Mouse (Mus musculus) c-Kit-negative CD71-positive TER-119-positive erythroid progenitor cells, embryonic 14.5 days (primary cell): Measurements from ENCODE around the gene 1700028K03Rik.

ENCODE experiments used
- DNase-seq: peaks from one replicate; pipeline ENCODE4 v3.0.0-alpha.2; 2013; ENCODE audit warnings: low read depth, low spot score

Gene 1700028K03Rik

DNA sequence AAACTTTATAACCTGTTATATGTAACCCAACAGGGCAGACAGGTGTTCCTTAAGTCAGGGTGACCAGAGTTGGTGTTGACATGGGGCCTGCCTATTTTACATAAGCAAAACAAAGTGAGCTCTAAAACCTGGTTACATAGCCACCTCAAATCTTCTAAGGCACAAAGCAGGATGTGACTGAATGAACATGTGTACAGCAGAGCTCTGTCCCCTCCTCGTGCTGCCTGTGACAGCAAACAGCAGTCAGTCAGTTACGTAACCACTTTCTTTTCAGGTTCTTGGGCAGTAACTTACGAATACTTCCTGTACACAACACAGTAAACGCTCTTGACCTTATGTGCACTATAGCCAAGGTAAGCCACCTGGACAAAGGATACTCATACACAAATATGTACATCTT lies 11.4 kb downstream of the 1700028K03Rik start:
- no peak for DNase-seq

GRCm38 (mm10) chr5:107547955-107548354 lies 13.4 kb downstream of the 1700028K03Rik start:
- DNase-seq, result peak; percentile 60

DNA sequence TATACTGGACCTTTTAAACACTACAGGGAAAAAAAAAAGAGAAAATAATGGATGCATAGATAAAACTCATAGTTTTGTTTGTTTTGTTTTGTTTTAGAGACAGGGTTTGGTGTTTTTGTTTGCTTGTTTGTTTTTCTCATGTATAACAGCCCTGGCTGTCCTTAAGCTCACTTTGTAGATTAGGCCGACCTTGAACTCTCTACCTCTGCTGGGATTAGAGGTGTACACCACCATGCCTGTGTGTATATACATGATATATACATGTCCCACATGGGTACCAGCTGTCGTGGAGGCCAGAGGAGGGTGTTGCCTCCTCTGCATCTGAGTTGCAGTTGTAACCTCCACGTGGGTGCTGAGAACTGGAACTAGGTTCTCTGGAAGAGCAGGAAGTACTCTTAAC lies 13.9 kb downstream of the 1700028K03Rik start:
- DNase-seq, result no peak

GRCm38 (mm10) chr5:107554336-107554735 lies 19.8 kb downstream of the 1700028K03Rik start:
- no peak for DNase-seq

GRCm38 (mm10) chr5:107556969-107557368 lies 22.5 kb downstream of the 1700028K03Rik start:
- DNase-seq, result no peak

DNA sequence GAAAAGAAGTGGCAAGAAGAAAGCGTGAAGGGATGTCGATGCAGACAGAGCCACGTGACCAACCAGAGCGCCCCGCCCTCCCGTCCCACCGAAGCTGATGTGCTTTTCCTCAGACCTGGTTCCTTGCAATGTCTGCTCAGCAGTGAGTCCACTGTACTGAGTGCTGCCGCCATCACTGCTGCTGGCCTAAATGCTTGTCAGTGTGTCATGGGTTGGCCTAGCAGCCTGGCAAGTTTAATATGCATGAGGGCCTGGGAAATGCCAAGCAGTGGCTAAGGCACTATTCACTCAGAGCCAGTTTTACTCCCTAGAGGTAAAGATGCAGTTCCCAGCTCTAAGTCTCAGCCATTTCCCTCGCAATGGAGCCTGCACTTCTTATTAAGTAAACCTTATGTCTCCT lies 34.6 kb downstream of the 1700028K03Rik start:
- DNase-seq, result no peak

DNA sequence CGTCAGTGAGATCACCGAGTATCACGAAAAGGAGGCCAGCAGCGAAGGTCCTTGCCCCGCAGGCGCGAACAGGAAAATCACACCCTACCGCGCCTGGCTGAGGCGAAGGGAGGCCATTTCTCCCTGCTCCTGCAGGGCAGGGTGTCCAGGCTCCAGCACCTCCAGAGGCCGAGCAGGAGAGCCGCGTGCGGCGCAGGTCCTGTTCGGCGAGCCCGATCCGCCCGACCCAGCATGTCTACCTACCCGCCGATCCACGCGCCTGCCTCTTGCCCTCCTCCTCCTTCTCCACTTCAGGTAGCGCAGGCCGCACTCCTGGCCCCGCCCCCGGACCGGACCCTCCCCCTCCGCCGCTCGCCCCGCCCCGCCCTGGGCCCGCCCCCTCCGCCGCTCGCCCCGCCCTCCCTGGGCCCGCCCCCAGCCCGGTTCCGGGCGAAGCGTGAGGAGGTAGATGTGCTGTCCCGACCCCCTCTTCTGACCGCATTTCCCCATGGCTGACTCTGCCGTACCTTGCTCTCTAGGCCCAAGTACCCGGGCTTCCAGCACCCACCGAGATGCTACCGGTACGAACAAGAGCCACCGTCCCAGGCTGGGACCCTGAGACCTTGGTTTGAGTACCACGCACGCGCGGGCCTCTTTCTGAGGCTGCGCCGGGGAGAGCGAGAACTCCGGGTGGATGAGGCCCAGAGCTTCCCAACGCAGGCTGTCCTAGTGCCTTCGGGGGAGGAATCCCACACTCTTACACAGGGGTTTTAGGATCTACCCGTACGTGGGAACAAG lies 63.0 kb downstream of the 1700028K03Rik start, which contains the start of the genes Rpap2 and Glmn:
TSS of gene Rpap2 (plus strand) at position 73 of the 777 bp plus-strand sequence.
TSS of gene Glmn (minus strand) at position 588 of the 777 bp plus-strand sequence.
- DNase-seq, result peak; percentile 52

DNA sequence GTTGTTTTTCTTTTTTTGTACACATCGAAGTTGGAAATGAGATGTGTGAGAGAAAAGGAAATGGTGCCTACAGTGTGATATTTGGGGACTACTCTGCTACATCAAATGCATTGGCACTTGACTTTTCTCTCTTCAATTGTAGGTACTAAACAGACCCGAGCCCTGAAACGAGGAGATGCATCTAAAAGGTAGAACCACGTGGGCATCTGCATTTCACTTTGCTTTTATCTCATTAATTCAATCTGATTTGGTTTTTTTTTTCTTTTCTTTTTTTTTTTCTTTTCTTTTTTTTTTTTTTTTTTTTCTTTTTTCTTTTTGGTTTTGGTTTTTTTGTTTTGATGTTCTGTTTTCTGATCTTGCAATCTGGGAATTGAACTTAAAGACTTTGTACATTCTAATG lies 63.9 kb downstream of the 1700028K03Rik start:
- no peak for DNase-seq
